Mouse (Mus musculus): ENCODE measurements at regions not wholly inside any gene's neighbourhood (a gene's known extent, or its start where the extent isn't known, plus 50 kb on each side); places are given as distances from the start of the nearest gene placed in this dataset.

- Histone ChIP-seq H3K4me3 (ENCODE audit: insufficient read depth, low read depth, low read length) (no peak overlapping the region), H3K27ac (ENCODE audit: insufficient read depth, low read depth, low read length) (no peak overlapping the region), H3K4me1 (ENCODE audit: control insufficient read depth, insufficient read depth, low read length) (no peaks in the 10 kb centered on the region), H3K27me3 (replicated peaks; ENCODE audit: control insufficient read depth, insufficient read depth, low read length) (no peaks in the 10 kb centered on the region), H3K36me3 (ENCODE audit: control insufficient read depth, insufficient read depth, low read length) (no peaks in the 10 kb centered on the region)
- no peak for TF ChIP-seq CTCF (conservative IDR thresholded peaks at IDR 0.05; ENCODE audit: insufficient read depth, insufficient read length, low read depth, low read length)
- DNase-seq = no peak
- 40% methylated on average over 10 of the region's 10 CpGs for WGBS
Observed at GRCm38 (mm10) chr8:34473769-34474168, 362.2 kb upstream of the Gm10131 start.

GRCm38 (mm10) chr8:34473301-34473700 is 361.8 kb upstream of the Gm10131 start:
- H3K36me3 ChIP-seq (ENCODE audit: control insufficient read depth, insufficient read depth, low read length) = no peaks in the 10 kb centered on the region
- TF ChIP-seq CTCF (conservative IDR thresholded peaks at IDR 0.05; ENCODE audit: insufficient read depth, insufficient read length, low read depth, low read length) (no peak), POLR2A (IDR thresholded peaks at IDR 0.05; ENCODE audit: low read depth, low read length) (no peak)
- H3K27me3 ChIP-seq (replicated peaks; ENCODE audit: control insufficient read depth, insufficient read depth, low read length) = no peaks in the 10 kb centered on the region
- no peaks in the 10 kb centered on the region for H3K4me1 ChIP-seq (ENCODE audit: control insufficient read depth, insufficient read depth, low read length)
- no peak overlapping the region for H3K27ac ChIP-seq (ENCODE audit: insufficient read depth, low read depth, low read length)
- 61% methylated on average over 1 of the region's 1 CpGs for WGBS
- DNase-seq = no peak
- no peak overlapping the region for H3K4me3 ChIP-seq (ENCODE audit: insufficient read depth, low read depth, low read length)

GRCm38 (mm10) chr8:34472846-34473245 is 361.3 kb upstream of the Gm10131 start:
- TF ChIP-seq POLR2A (IDR thresholded peaks at IDR 0.05; ENCODE audit: low read depth, low read length) = no peak
- no peak for TF ChIP-seq CTCF (conservative IDR thresholded peaks at IDR 0.05; ENCODE audit: insufficient read depth, insufficient read length, low read depth, low read length)
- no peak overlapping the region for H3K4me3 ChIP-seq (ENCODE audit: insufficient read depth, low read depth, low read length)
- H3K27me3 ChIP-seq (replicated peaks; ENCODE audit: control insufficient read depth, insufficient read depth, low read length) = no peaks in the 10 kb centered on the region
- DNase-seq = no peak
- H3K4me1 ChIP-seq (ENCODE audit: control insufficient read depth, insufficient read depth, low read length) = no peaks in the 10 kb centered on the region
- H3K36me3 ChIP-seq (ENCODE audit: control insufficient read depth, insufficient read depth, low read length) = no peaks in the 10 kb centered on the region
- no peak overlapping the region for H3K27ac ChIP-seq (ENCODE audit: insufficient read depth, low read depth, low read length)
- 45% methylated on average over 6 of the region's 6 CpGs for WGBS

- H3K36me3 ChIP-seq (ENCODE audit: control insufficient read depth, insufficient read depth, low read length) = no peaks in the 10 kb centered on the region
- no peaks in the 10 kb centered on the region for H3K27me3 ChIP-seq (replicated peaks; ENCODE audit: control insufficient read depth, insufficient read depth, low read length)
- WGBS = 44% methylated on average over 8 of the region's 8 CpGs
- H3K4me3 ChIP-seq (ENCODE audit: insufficient read depth, low read depth, low read length) = no peak overlapping the region
- H3K4me1 ChIP-seq (ENCODE audit: control insufficient read depth, insufficient read depth, low read length) = no peaks in the 10 kb centered on the region
- TF ChIP-seq POLR2A (IDR thresholded peaks at IDR 0.05; ENCODE audit: low read depth, low read length) = no peak
- TF ChIP-seq CTCF (conservative IDR thresholded peaks at IDR 0.05; ENCODE audit: insufficient read depth, insufficient read length, low read depth, low read length) = no peak
- DNase-seq = no peak
- no peak overlapping the region for H3K27ac ChIP-seq (ENCODE audit: insufficient read depth, low read depth, low read length)
Observed at GRCm38 (mm10) chr8:34472434-34472833, 360.9 kb upstream of the Gm10131 start.

GRCm38 (mm10) chr8:34469091-34469490 is 357.6 kb upstream of the Gm10131 start:
- Histone ChIP-seq H3K4me3 (ENCODE audit: insufficient read depth, low read depth, low read length) (no peak overlapping the region), H3K27me3 (replicated peaks; ENCODE audit: control insufficient read depth, insufficient read depth, low read length) (no peaks in the 10 kb centered on the region), H3K27ac (ENCODE audit: insufficient read depth, low read depth, low read length) (no peak overlapping the region), H3K4me1 (ENCODE audit: control insufficient read depth, insufficient read depth, low read length) (no peaks in the 10 kb centered on the region), H3K36me3 (ENCODE audit: control insufficient read depth, insufficient read depth, low read length) (no peaks in the 10 kb centered on the region)
- WGBS = 42% methylated on average over 2 of the region's 2 CpGs
- TF ChIP-seq POLR2A (IDR thresholded peaks at IDR 0.05; ENCODE audit: low read depth, low read length) (no peak), CTCF (conservative IDR thresholded peaks at IDR 0.05; ENCODE audit: insufficient read depth, insufficient read length, low read depth, low read length) (no peak)
- no peak for DNase-seq

GRCm38 (mm10) chr8:34466786-34467364 is 355.3 kb upstream of the Gm10131 start:
- DNase-seq = no peak
- 58% methylated on average over 5 of the region's 5 CpGs for WGBS

GRCm38 (mm10) chr8:34465398-34465797 is 353.9 kb upstream of the Gm10131 start:
- Histone ChIP-seq H3K27me3 (replicated peaks; ENCODE audit: control insufficient read depth, insufficient read depth, low read length) (no peaks in the 10 kb centered on the region), H3K4me3 (ENCODE audit: insufficient read depth, low read depth, low read length) (no peak overlapping the region), H3K4me1 (ENCODE audit: control insufficient read depth, insufficient read depth, low read length) (no peaks in the 10 kb centered on the region), H3K36me3 (ENCODE audit: control insufficient read depth, insufficient read depth, low read length) (no peaks in the 10 kb centered on the region), H3K27ac (ENCODE audit: insufficient read depth, low read depth, low read length) (no peak overlapping the region)
- 94% methylated on average over 1 of the region's 1 CpGs for WGBS
- no peak for DNase-seq
- no peak for TF ChIP-seq POLR2A (IDR thresholded peaks at IDR 0.05; ENCODE audit: low read depth, low read length)
- no peak for TF ChIP-seq CTCF (conservative IDR thresholded peaks at IDR 0.05; ENCODE audit: insufficient read depth, insufficient read length, low read depth, low read length)

More at GRCm38 (mm10) chr8:34466786-34467364, 355.3 kb upstream of the Gm10131 start:
- Histone ChIP-seq H3K4me1 (ENCODE audit: control insufficient read depth, insufficient read depth, low read length) (no peaks in the 10 kb centered on the region), H3K4me3 (ENCODE audit: insufficient read depth, low read depth, low read length) (no peak overlapping the region), H3K36me3 (ENCODE audit: control insufficient read depth, insufficient read depth, low read length) (no peaks in the 10 kb centered on the region), H3K27me3 (replicated peaks; ENCODE audit: control insufficient read depth, insufficient read depth, low read length) (no peaks in the 10 kb centered on the region), H3K27ac (ENCODE audit: insufficient read depth, low read depth, low read length) (no peak overlapping the region)
- TF ChIP-seq POLR2A (IDR thresholded peaks at IDR 0.05; ENCODE audit: low read depth, low read length) (no peak), CTCF (conservative IDR thresholded peaks at IDR 0.05; ENCODE audit: insufficient read depth, insufficient read length, low read depth, low read length) (no peak)
